13 mouse cellular contexts compared by ENCODE assay signal in genomic region chr1:90797276-90797891, GRCm38 (mm10). TPM values are rescaled to one million over a fixed set of nuclear protein-coding genes. Genes with fewer than 3 reads are reported as not detected.
DNase-seq lines count a peak whose midpoint lies in the region; ATAC-seq lines count a peak whose summit lies in the region.
"Had no signal": no experiment of that assay in that cellular context is flagged by ENCODE, and none has a peak within 500 bp of the region (broad histone marks: within the 10 kb centered on the region; RNA-seq: fewer than 3 reads in every experiment).

No protein-coding gene starts in this region.

- H3K9me3 ChIP-seq in forebrain, embryonic 13.5 days (replicated peaks): no peaks in the 10 kb centered on the region
- H3K9me3 ChIP-seq: embryonic facial prominence, embryonic 15.5 days; heart, embryonic 13.5 days; limb, embryonic 15.5 days; stomach, embryonic 15.5 days had no signal

- no peaks in the 10 kb centered on the region for H3K27me3 ChIP-seq in forebrain, embryonic 13.5 days
- H3K27me3 ChIP-seq: embryonic facial prominence, embryonic 15.5 days; heart, embryonic 13.5 days; limb, embryonic 15.5 days; stomach, embryonic 15.5 days had no signal

- no peak overlapping the region for H3K4me2 ChIP-seq in forebrain, embryonic 13.5 days
- H3K4me2 ChIP-seq: embryonic facial prominence, embryonic 15.5 days; heart, embryonic 13.5 days; limb, embryonic 15.5 days; stomach, embryonic 15.5 days had no signal

- ATAC-seq in forebrain, embryonic 13.5 days: no peak

- no peak overlapping the region for H3K27ac ChIP-seq in forebrain, embryonic 13.5 days
- H3K27ac ChIP-seq: embryonic facial prominence, embryonic 15.5 days; heart, embryonic 13.5 days; limb, embryonic 15.5 days; stomach, embryonic 15.5 days had no signal

- H3K4me3 ChIP-seq in forebrain, embryonic 13.5 days: no peak overlapping the region
- H3K4me3 ChIP-seq: embryonic facial prominence, embryonic 15.5 days; heart, embryonic 13.5 days; limb, embryonic 15.5 days; stomach, embryonic 15.5 days had no signal

- no peaks in the 10 kb centered on the region for H3K36me3 ChIP-seq in forebrain, embryonic 13.5 days (ENCODE audit: poor library complexity, severe bottlenecking)

- no peaks in the 10 kb centered on the region for H3K4me1 ChIP-seq in forebrain, embryonic 13.5 days
- H3K4me1 ChIP-seq: embryonic facial prominence, embryonic 15.5 days; stomach, embryonic 15.5 days had no signal

- peak; percentile 27 to 50 for DNase-seq in cerebellum, postnatal 10 days
- no peak for DNase-seq in cerebellum, adult 9-10 months
- DNase-seq in layer of hippocampus, postnatal 10 days (ENCODE audit: low spot score in 2 of 2): peak; percentile 22 to 36
- no peak for DNase-seq in layer of hippocampus, postnatal 36 days
- DNase-seq in adrenal gland, postnatal 25 days: peak; percentile 66
- peak; percentile 60 to 70 for DNase-seq in heart, postnatal 14 days
- DNase-seq in lung, adult 18-20 months: no peak

- H3K9ac ChIP-seq in forebrain, embryonic 13.5 days: no peak overlapping the region
- H3K9ac ChIP-seq: embryonic facial prominence, embryonic 15.5 days; heart, embryonic 13.5 days; limb, embryonic 15.5 days; stomach, embryonic 15.5 days had no signal

- 79% methylated on average over 6 of the region's 6 CpGs for WGBS in forebrain, embryonic 13.5 days

- intact Hi-C loops in heart, postnatal 14 days (cut with DNase I): no loop called here

RNA-seq across cellular contexts. Expression of gene Col6a3, which starts 46.4 kb away (rescaled TPM):
- 1 to 10 TPM; 7.3 to 7.4 TPM for total RNA-seq in layer of hippocampus, postnatal 10 days (2021)
- total RNA-seq in layer of hippocampus, postnatal 36 days (2021): 1 to 10 TPM; 3.7 to 4.3 TPM
- 24.4 and 34.2 TPM in 2 replicates for total RNA-seq in adrenal gland, postnatal 25 days (2021)
- total RNA-seq in heart, postnatal 14 days (2021): 100 to 1,000 TPM in 1 of 2 experiments, 10 to 100 TPM in 1; 90.3 to 105 TPM
- polyA plus RNA-seq in forebrain, embryonic 13.5 days (2015; fragmentation: Nextera tagmentation; extraction: Ambion mirVana): 2.2 and 2.3 TPM in 2 replicates
- total RNA-seq: megakaryocyte progenitor cell, adult 5-6 weeks had no signal

Comparison
In these comparisons a context has a peak if more than half of its experiments do, and no peak if none do; other contexts are left out.
1. DNase-seq: peak in cerebellum, postnatal 10 days (2 of 2), layer of hippocampus, postnatal 10 days (2 of 2), adrenal gland, postnatal 25 days (single experiment) and heart, postnatal 14 days (2 of 2); none in cerebellum, adult 9-10 months (single experiment), layer of hippocampus, postnatal 36 days (0 of 2) and lung, adult 18-20 months (0 of 2).